Mouse (Mus musculus): ENCODE measurements at regions not wholly inside any gene's neighbourhood (a gene's known extent, or its start where the extent isn't known, plus 50 kb on each side); places are given as distances from the start of the nearest gene placed in this dataset.

DNA sequence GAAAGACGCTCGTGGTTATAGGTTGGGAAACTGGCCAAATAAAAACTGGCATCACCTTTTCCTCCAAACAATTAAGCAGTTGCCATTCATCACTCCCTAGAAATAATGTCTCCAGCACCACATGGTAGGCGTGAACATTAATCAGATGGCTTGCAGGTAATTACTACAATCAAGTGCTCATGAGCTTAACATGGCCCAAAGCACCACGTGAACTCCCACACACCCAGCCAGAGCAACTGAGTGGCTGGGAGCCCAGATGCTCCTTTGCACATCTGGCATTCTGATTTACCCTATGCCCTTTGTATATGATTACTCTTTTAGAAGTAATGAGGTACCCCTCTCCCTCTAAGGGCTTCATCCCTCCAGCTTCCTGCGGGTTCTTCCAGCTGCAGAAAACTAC lies 724.9 kb downstream of the Ets1 start:
- TF ChIP-seq GATA1 (IDR thresholded peaks at IDR 0.05; ENCODE audit: borderline replicate concordance, low read length) (no peak), FLI1 (IDR thresholded peaks at IDR 0.05; ENCODE audit: low read length) (no peak)
